Mouse (Mus musculus): ENCODE measurements around the gene Klhl10. TPM values are rescaled to one million over a fixed set of nuclear protein-coding genes. Genes with fewer than 3 reads are reported as not detected.

Klhl10 gene
- polyA plus RNA-seq, 1 experiment from 2014 or later = 0.71 TPM

GRCm38 (mm10) chr11:100397600-100398389 is 43.9 kb upstream of the Klhl10 start, which contains the start of gene Jup:
Jup (minus strand) TSS chr11:100397763.
- under 1% methylated on average over 37 of the region's 37 CpGs for WGBS

GRCm38 (mm10) chr11:100398517-100398916 is 43.2 kb upstream of the Klhl10 start:
- Histone ChIP-seq H3K9me3 (replicated peaks; ENCODE audit: control insufficient read depth, low read length) (no peaks in the 10 kb centered on the region), H3K9ac (ENCODE audit: low read length) (no peak overlapping the region), H3K4me1 (ENCODE audit: control insufficient read depth, insufficient read depth, low read length) (peaks cover 13% of the 10 kb centered on the region; the same call in 1 of the 2 replicates), H3K36me3 (ENCODE audit: control insufficient read depth, insufficient read depth, low read length) (no peaks in the 10 kb centered on the region), H3K27ac (ENCODE audit: low read depth, low read length) (no peak overlapping the region), H3K27me3 (replicated peaks; ENCODE audit: control insufficient read depth, insufficient read depth, low read length) (peaks cover 14% of the 10 kb centered on the region; the same call in 1 of the 2 replicates), H3K4me3 (ENCODE audit: low read depth, low read length) (no peak overlapping the region), H3K4me2 (ENCODE audit: low read length) (no peak overlapping the region)
- ATAC-seq (no peak), DNase-seq (ENCODE audit: low spot score) (no peak)
- WGBS = 96% methylated on average over 7 of the region's 7 CpGs

More at GRCm38 (mm10) chr11:100397600-100398389, 43.9 kb upstream of the Klhl10 start, which contains the start of gene Jup:
- Histone ChIP-seq H3K27ac (ENCODE audit: low read depth, low read length) (0 out of 2 replicates have a peak within 1 kb of the TSS, but pooled peaks have one; percentile 39), H3K9ac (ENCODE audit: low read length) (peak within 1 kb of the TSS; percentile 76), H3K9me3 (replicated peaks; ENCODE audit: control insufficient read depth, low read length) (no peaks in the 10 kb centered on the region), H3K4me2 (ENCODE audit: low read length) (peak within 1 kb of the TSS; percentile 62), H3K4me1 (ENCODE audit: control insufficient read depth, insufficient read depth, low read length) (peaks cover 13% of the 10 kb centered on the region; the same call in 1 of the 2 replicates), H3K36me3 (ENCODE audit: control insufficient read depth, insufficient read depth, low read length) (no peaks in the 10 kb centered on the region), H3K27me3 (replicated peaks; ENCODE audit: control insufficient read depth, insufficient read depth, low read length) (peaks cover 14% of the 10 kb centered on the region; the same call in 1 of the 2 replicates), H3K4me3 (ENCODE audit: low read depth, low read length) (peak within 1 kb of the TSS; percentile 69)
- DNase-seq (ENCODE audit: low spot score) (peak; percentile 98), ATAC-seq (peak; percentile 99)

GRCm38 (mm10) chr11:100399320-100399719 is 42.4 kb upstream of the Klhl10 start:
- WGBS = 81% methylated on average over 9 of the region's 9 CpGs
- no peaks in the 10 kb centered on the region for H3K36me3 ChIP-seq (ENCODE audit: control insufficient read depth, insufficient read depth, low read length)
- ATAC-seq = no peak

GRCm38 (mm10) chr11:100399727-100400538 is 41.8 kb upstream of the Klhl10 start:
- Histone ChIP-seq H3K27ac (ENCODE audit: low read depth, low read length) (no peak overlapping the region), H3K4me1 (ENCODE audit: control insufficient read depth, insufficient read depth, low read length) (peaks cover 13% of the 10 kb centered on the region; the same call in 1 of the 2 replicates), H3K4me2 (ENCODE audit: low read length) (no peak overlapping the region), H3K36me3 (ENCODE audit: control insufficient read depth, insufficient read depth, low read length) (no peaks in the 10 kb centered on the region), H3K9ac (ENCODE audit: low read length) (no peak overlapping the region), H3K4me3 (ENCODE audit: low read depth, low read length) (no peak overlapping the region), H3K9me3 (replicated peaks; ENCODE audit: control insufficient read depth, low read length) (no peaks in the 10 kb centered on the region), H3K27me3 (replicated peaks; ENCODE audit: control insufficient read depth, insufficient read depth, low read length) (peaks cover 14% of the 10 kb centered on the region; the same call in 1 of the 2 replicates)
- ATAC-seq (no peak), DNase-seq (ENCODE audit: low spot score) (no peak)
- WGBS = 78% methylated on average over 12 of the region's 12 CpGs

More at GRCm38 (mm10) chr11:100399320-100399719, 42.4 kb upstream of the Klhl10 start:
- no peak overlapping the region for H3K4me2 ChIP-seq (ENCODE audit: low read length)
- H3K27ac ChIP-seq (ENCODE audit: low read depth, low read length) = no peak overlapping the region
- no peaks in the 10 kb centered on the region for H3K9me3 ChIP-seq (replicated peaks; ENCODE audit: control insufficient read depth, low read length)
- DNase-seq (ENCODE audit: low spot score) = no peak
- H3K4me3 ChIP-seq (ENCODE audit: low read depth, low read length) = no peak overlapping the region
- peaks cover 14% of the 10 kb centered on the region; the same call in 1 of the 2 replicates for H3K27me3 ChIP-seq (replicated peaks; ENCODE audit: control insufficient read depth, insufficient read depth, low read length)
- H3K9ac ChIP-seq (ENCODE audit: low read length) = no peak overlapping the region
- H3K4me1 ChIP-seq (ENCODE audit: control insufficient read depth, insufficient read depth, low read length) = peaks cover 13% of the 10 kb centered on the region; the same call in 1 of the 2 replicates

GRCm38 (mm10) chr11:100400842-100401241 is 40.9 kb upstream of the Klhl10 start:
- no peak overlapping the region for H3K4me2 ChIP-seq (ENCODE audit: low read length)
- H3K27ac ChIP-seq (ENCODE audit: low read depth, low read length) = no peak overlapping the region
- 76% methylated on average over 6 of the region's 6 CpGs for WGBS
- DNase-seq (ENCODE audit: low spot score) (no peak), ATAC-seq (no peak)
- no peaks in the 10 kb centered on the region for H3K36me3 ChIP-seq (ENCODE audit: control insufficient read depth, insufficient read depth, low read length)
- no peak overlapping the region for H3K4me3 ChIP-seq (ENCODE audit: low read depth, low read length)
- H3K27me3 ChIP-seq (replicated peaks; ENCODE audit: control insufficient read depth, insufficient read depth, low read length) = peaks cover 10% of the 10 kb centered on the region; the same call in 1 of the 2 replicates
- peaks cover 10% of the 10 kb centered on the region; the same call in 1 of the 2 replicates for H3K4me1 ChIP-seq (ENCODE audit: control insufficient read depth, insufficient read depth, low read length)
- no peaks in the 10 kb centered on the region for H3K9me3 ChIP-seq (replicated peaks; ENCODE audit: control insufficient read depth, low read length)
- H3K9ac ChIP-seq (ENCODE audit: low read length) = no peak overlapping the region

- Histone ChIP-seq H3K27me3 (replicated peaks; ENCODE audit: control insufficient read depth, insufficient read depth, low read length) (no peaks in the 10 kb centered on the region), H3K36me3 (ENCODE audit: control insufficient read depth, insufficient read depth, low read length) (no peaks in the 10 kb centered on the region), H3K9ac (ENCODE audit: low read length) (no peak overlapping the region), H3K4me1 (ENCODE audit: control insufficient read depth, insufficient read depth, low read length) (peaks cover 3% of the 10 kb centered on the region; the same call in 1 of the 2 replicates), H3K27ac (ENCODE audit: low read depth, low read length) (no peak overlapping the region), H3K4me3 (ENCODE audit: low read depth, low read length) (no peak overlapping the region), H3K4me2 (ENCODE audit: low read length) (no peak overlapping the region), H3K9me3 (replicated peaks; ENCODE audit: control insufficient read depth, low read length) (no peaks in the 10 kb centered on the region)
- 49% methylated on average over 6 of the region's 6 CpGs for WGBS
- DNase-seq (ENCODE audit: low spot score) = no peak
- ATAC-seq = no peak
Measured at GRCm38 (mm10) chr11:100402240-100402639, 39.5 kb upstream of the Klhl10 start.

- peaks cover 3% of the 10 kb centered on the region; the same call in 1 of the 2 replicates for H3K4me1 ChIP-seq (ENCODE audit: control insufficient read depth, insufficient read depth, low read length)
- ATAC-seq = no peak
- H3K4me3 ChIP-seq (ENCODE audit: low read depth, low read length) = no peak overlapping the region
- H3K27me3 ChIP-seq (replicated peaks; ENCODE audit: control insufficient read depth, insufficient read depth, low read length) = no peaks in the 10 kb centered on the region
- H3K27ac ChIP-seq (ENCODE audit: low read depth, low read length) = no peak overlapping the region
- no peak for DNase-seq (ENCODE audit: low spot score)
- no peak overlapping the region for H3K9ac ChIP-seq (ENCODE audit: low read length)
- no peaks in the 10 kb centered on the region for H3K36me3 ChIP-seq (ENCODE audit: control insufficient read depth, insufficient read depth, low read length)
- no peaks in the 10 kb centered on the region for H3K9me3 ChIP-seq (replicated peaks; ENCODE audit: control insufficient read depth, low read length)
- WGBS = 87% methylated on average over 2 of the region's 2 CpGs
- H3K4me2 ChIP-seq (ENCODE audit: low read length) = no peak overlapping the region
Measured at GRCm38 (mm10) chr11:100402682-100403081, 39.0 kb upstream of the Klhl10 start.

- Histone ChIP-seq H3K9me3 (replicated peaks; ENCODE audit: control insufficient read depth, low read length) (no peaks in the 10 kb centered on the region), H3K4me3 (ENCODE audit: low read depth, low read length) (no peak overlapping the region), H3K4me1 (ENCODE audit: control insufficient read depth, insufficient read depth, low read length) (peaks cover 3% of the 10 kb centered on the region; the same call in 1 of the 2 replicates), H3K27me3 (replicated peaks; ENCODE audit: control insufficient read depth, insufficient read depth, low read length) (no peaks in the 10 kb centered on the region), H3K9ac (ENCODE audit: low read length) (no peak overlapping the region), H3K36me3 (ENCODE audit: control insufficient read depth, insufficient read depth, low read length) (no peaks in the 10 kb centered on the region), H3K4me2 (ENCODE audit: low read length) (no peak overlapping the region), H3K27ac (ENCODE audit: low read depth, low read length) (no peak overlapping the region)
- no peak for DNase-seq (ENCODE audit: low spot score)
- ATAC-seq = no peak
- 84% methylated on average over 10 of the region's 10 CpGs for WGBS
Measured at GRCm38 (mm10) chr11:100403445-100404134, 38.1 kb upstream of the Klhl10 start.
